ENCODE assay signal across 14 mouse cellular contexts in genomic region chr14:7888294-7888693, GRCm38 (mm10).
A peak's percentile ranks its signal among the peaks of the same experiment; 100 is the strongest.
DNase-seq lines count a peak whose midpoint lies in the region; ATAC-seq lines count a peak whose summit lies in the region.
"Had no signal": no experiment of that assay in that cellular context is flagged by ENCODE, and none has a peak within 500 bp of the region (broad histone marks: within the 10 kb centered on the region; RNA-seq: fewer than 3 reads in every experiment).

No protein-coding gene starts in this region.

- H3K4me3 ChIP-seq in neural tube, embryonic 12.5 days: no peak overlapping the region
- no peak overlapping the region for H3K4me3 ChIP-seq in midbrain, embryonic 15.5 days

- H3K27ac ChIP-seq in neural tube, embryonic 12.5 days: 0 out of 2 replicates have a peak overlapping the region, but pooled peaks have one; percentile 38
- H3K27ac ChIP-seq in midbrain, embryonic 15.5 days: peak overlapping the region; percentile 81

- no peaks in the 10 kb centered on the region for H3K27me3 ChIP-seq in neural tube, embryonic 12.5 days (replicated peaks)
- no peaks in the 10 kb centered on the region for H3K27me3 ChIP-seq in midbrain, embryonic 15.5 days (replicated peaks)

- peak; percentile 23 to 34 for DNase-seq in cerebellum, postnatal 10 days
- no peak for DNase-seq in cerebellum, postnatal 4 days (ENCODE audit: low spot score in 2 of 2)
- DNase-seq in neural tube, embryonic 10.5 days (ENCODE audit: extremely low spot score, low spot score): no peak
- DNase-seq in gastrocnemius, postnatal 25 days: no peak
- no peak for DNase-seq in spleen, postnatal 36 days (ENCODE audit: low spot score in 2 of 2)
- no peak for DNase-seq in layer of hippocampus, postnatal 36 days
- DNase-seq: gastrocnemius, postnatal 36 days; kidney, postnatal 25 days; thymus, adult 18-20 months had no signal

- ATAC-seq in neural tube, embryonic 12.5 days (ENCODE audit: low FRiP score, low read depth): no peak
- ATAC-seq in midbrain, embryonic 15.5 days (replicated peaks): no peak
- ATAC-seq: activated CD4-positive, CD25-positive, alpha-beta regulatory T cell, adult 4 months; lung, postnatal 0 days had no signal

- H3K9ac ChIP-seq in neural tube, embryonic 12.5 days: no peak overlapping the region
- H3K9ac ChIP-seq in midbrain, embryonic 15.5 days: no peak overlapping the region

- H3K36me3 ChIP-seq in neural tube, embryonic 12.5 days: peaks cover 49% of the 10 kb centered on the region
- H3K36me3 ChIP-seq in midbrain, embryonic 15.5 days (replicated peaks): peaks cover 17% of the 10 kb centered on the region
- H3K36me3 ChIP-seq: G1E had no signal

- peaks cover 10% of the 10 kb centered on the region for H3K4me1 ChIP-seq in neural tube, embryonic 12.5 days
- peaks cover 17% of the 10 kb centered on the region for H3K4me1 ChIP-seq in midbrain, embryonic 15.5 days

- 94% methylated on average over 6 of the region's 6 CpGs for WGBS in neural tube, embryonic 12.5 days
- whole genome bisulfite sequencing in midbrain, embryonic 15.5 days: 75% methylated on average over 6 of the region's 6 CpGs

- H3K9me3 ChIP-seq in neural tube, embryonic 12.5 days: no peaks in the 10 kb centered on the region
- no peaks in the 10 kb centered on the region for H3K9me3 ChIP-seq in midbrain, embryonic 15.5 days
- H3K9me3 ChIP-seq: G1E had no signal

- no peak overlapping the region for H3K4me2 ChIP-seq in neural tube, embryonic 12.5 days (replicated peaks)
- no peak overlapping the region for H3K4me2 ChIP-seq in midbrain, embryonic 15.5 days

Comparison
In these comparisons a context has a peak if more than half of its experiments do, and no peak if none do; other contexts are left out.
1. DNase-seq: peak in cerebellum, postnatal 10 days (2 of 2); none in cerebellum, postnatal 4 days (0 of 2), neural tube, embryonic 10.5 days (single experiment), gastrocnemius, postnatal 25 days (single experiment), spleen, postnatal 36 days (0 of 2) and layer of hippocampus, postnatal 36 days (0 of 2).